Mouse (Mus musculus) kidney, adult 11 months (tissue): ENCODE results near the gene Hmcn1.

Experiments used
- DNase-seq: peaks from one replicate; pipeline ENCODE4 v3.0.0; 2022

Hmcn1 gene

DNA sequence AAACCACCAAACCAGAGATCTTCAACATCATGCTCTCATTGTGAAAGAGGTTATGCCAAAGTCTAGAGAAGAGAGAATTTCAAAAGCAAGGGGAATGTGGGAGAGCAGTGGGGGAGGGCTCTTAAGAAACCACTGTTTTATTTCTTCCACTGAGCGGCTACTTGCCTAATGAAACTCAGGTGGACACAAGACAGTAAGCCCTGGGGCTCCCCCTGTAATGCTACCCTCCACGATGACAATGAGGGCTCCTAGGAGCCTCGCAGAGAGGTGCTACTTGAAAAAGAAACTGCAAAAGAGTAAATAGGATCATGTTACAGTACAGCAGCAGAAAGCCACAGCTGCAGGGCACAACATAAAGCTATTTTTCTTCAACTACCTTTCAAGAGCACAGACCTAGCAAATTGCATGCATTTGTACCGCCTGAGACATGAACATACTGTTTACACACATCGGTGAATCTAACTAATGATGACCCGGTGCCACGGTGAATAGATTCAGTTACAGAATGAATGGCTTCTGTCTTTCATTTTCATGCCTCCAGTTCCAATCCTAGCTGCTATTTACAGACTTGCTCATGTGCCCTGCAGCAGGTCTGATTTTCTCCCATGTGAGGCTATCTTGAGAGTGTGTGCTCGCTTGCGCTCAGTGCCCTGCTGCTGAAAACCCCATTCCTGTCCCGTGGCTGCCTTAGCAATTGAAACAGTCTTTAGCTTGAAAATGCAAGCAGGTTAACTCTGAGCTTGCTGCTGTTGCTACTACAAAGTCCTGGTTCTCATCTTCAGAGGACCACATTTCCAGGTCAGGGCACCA, 1.3 kb downstream of the Hmcn1 start:
- DNase-seq = no peak

DNA sequence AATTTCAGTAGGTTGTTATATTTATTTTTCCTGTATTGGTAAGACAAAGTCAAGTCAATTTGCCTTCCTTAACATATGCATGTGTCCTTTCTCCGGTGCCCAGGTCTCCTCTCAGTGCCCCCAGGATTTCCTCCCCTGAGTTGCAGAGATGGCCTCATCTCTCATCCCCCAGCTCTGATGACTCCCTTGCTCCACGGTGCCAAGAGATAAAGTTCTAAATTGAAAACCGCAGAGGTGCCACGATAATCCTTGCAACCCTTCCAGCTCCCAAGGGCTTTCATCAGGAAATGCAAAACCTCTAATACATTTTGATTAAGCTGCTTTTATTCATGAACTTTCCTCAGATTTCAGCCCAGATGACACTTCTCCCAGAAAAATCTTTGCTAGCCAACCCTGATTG, 8.3 kb downstream of the Hmcn1 start:
- DNase-seq = no peak

DNA sequence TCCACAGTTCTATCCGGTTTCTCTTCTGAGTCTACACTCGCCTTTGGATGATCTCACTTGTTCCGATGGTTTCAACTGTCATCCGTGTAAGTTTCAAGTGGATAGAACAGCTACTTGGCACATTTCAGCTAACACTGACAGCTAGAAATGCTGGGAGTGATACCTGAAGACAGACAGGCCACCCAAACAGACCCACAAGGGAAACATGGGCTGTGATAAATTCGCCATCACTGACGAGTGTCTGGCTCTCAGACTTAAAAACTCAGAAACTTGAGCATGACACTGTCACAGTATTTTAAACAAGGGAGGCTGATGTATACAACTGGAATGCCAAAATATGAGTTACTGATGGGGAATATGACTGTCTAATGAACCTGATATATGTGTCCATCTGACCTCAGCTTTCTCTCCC, 9.1 kb downstream of the Hmcn1 start:
- DNase-seq = no peak

DNA sequence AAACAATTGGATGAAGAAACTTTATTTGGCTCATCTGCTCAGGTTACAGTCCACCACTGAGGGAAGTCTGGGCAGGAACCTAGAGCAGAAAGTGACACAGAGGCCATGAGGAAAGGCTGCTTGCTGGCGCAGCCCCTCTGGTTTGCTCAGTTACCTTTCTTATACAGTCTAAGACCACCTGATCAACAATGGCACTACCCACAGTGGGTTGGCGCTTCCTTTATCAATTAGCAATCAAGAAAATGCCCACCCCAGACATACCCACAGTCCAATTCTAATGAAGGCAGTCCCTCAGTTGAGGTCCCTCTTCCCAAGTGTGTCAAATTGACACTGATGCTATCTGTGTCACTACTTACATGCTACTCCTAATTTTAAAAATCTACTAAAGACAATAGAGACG, 14.6 kb downstream of the Hmcn1 start:
- DNase-seq = no peak

DNA sequence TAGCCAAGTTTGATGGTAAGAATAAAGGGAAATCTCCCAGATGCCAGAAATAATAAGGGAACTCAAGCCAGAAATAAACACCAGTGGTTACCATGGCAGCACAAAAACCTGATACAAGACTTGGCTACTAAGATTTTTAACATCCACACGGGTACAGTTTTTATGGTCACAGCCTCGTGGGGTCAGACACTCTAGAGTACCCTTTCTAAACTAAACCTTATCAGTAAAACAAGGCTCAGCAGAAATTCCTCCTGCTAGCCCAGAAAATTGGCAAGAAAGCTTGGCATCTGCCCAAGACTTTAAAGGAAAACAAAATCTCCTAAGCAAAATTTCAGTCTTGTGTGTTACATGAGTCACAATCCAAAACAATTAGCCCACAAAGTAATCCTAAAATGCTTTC, 17.0 kb downstream of the Hmcn1 start:
- DNase-seq = no peak

DNA sequence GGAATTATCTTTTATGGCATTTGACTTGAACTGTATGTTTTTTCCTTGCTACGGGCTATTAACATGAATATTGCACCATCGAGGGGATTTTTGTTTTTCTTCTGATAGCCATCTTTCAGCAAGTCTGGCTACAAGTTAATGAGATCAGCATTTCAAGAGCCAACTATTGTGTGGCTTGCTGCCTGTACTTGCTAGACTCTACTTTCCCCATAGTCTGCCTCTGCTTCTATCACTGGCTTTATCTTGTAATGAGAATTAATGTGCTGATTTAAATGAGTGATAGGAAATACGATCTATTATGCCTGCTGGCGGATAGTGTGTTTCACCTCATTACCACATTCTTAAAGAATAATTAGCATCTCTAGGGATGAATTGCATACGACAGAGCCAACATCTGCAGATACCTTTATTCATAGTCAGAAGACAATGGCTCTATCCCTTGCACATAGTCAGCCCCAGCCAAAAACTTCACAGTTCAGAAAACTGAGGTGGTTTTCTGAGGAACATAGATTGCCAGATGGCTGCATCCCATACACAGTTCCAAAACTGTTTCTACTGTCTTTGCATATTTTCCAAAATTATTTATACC, 33.7 kb downstream of the Hmcn1 start:
- no peak for DNase-seq

DNA sequence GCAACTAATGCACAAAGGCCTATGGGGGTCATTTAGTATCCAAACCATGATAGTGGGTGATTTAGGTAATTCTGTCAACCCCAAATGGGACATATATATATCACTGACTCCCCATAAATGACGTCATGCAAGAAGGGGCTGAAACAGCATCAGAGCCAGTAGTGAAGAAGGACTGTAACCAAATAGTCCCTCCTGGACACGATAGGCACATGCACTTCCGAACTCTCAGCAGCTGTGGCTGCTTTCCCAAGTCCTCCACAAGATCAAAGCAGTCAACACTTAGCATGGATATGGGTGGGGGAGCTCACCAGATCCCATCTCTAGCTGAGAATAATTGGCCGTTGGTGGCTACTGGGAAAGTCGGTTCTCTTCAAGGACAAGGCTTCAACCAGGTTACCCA, 42.2 kb downstream of the Hmcn1 start:
- DNase-seq = no peak

DNA sequence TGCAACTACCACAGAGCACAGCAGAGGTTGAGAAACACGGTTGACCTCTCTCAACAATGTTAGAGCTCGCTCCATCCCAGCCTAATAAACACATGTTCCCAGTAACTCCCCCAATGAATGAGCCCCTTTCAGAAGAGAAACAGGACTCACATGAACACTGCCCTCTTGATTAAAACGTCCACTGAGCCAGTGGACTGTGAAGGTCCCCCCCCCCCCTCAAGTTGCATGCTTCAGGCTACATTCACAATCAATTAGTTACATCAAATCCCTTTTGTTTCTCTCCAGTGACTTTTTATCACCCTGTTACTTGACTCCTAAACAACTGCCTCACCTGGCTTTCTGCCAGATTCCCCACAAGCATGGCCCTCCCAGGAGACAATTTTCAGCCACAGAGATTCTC, 43.2 kb downstream of the Hmcn1 start:
- no peak for DNase-seq

DNA sequence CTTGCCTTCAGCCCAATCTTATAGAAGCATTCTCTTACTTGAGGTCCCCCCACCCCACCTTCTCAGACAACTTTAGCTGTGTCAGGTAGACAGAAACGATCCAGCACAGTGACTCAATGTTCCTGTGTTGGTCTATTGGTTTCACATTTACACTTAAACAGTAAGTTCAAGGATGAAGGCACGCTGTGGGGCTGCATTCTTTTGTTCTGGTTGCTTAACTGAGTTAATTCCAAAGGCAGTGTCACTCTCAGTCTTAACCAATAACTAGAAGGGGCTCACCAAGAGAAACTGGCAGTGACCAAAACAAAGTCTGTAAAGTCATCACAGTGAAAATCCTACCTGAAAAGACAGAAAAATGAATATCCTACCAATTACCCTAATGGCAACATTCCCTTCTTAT, 44.3 kb downstream of the Hmcn1 start:
- DNase-seq = no peak

DNA sequence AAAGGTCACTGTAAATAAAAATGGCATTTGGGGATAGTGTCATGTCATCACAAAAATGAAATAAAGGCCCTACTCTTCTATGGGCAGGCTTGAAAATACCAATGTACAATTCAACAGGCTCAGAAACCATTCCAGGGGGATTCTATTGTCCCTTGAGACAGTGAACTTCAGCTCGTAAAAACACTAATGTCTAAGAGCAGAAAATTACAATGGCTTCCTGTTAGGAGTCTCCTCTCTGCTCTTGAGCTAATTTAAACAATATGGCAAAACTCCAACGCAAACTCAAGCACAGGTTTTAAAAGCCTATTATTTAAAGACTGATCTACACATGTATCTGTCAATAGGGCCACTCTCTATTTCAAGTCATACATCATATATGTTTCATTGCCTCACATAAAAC, 49.6 kb downstream of the Hmcn1 start:
- DNase-seq = no peak

DNA sequence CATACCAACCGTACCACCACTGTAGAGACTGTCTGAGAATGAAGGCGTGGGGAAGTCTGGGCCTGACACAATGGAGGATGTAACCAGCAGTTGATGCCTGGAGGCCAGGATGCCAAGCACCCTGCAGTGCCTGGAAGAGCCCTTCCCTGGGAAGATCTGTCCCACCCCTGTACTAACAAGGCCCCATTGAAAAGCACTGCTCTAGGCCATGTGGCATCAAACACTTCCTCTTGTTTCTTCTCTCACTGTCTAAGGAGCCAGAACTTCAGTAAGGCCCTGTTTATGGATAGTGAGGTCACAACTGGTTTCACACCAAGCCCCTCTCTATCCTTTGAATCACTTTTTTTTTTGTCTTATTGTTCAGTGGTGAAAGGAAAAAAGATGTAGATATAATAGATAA, 51.1 kb downstream of the Hmcn1 start:
- DNase-seq = no peak

DNA sequence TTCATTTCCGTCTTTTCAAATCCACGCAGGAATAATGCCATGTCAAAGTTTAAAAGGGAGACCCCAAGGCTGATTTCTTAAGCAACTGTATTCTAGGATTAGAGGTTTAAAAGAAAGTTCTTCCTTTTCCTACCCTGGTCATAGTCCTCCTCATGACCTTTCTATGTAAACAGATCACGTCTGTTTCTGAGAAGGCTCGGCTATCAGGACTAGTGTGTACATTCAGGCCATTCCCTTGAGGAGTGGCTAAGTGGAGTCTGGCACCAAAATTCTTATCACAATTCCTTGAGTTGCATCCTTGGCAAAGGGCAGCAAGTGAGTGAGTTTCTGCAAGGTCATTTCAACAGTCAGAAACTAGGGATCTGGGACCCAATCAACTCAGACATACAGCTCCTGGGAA, 56.4 kb downstream of the Hmcn1 start:
- no peak for DNase-seq

DNA sequence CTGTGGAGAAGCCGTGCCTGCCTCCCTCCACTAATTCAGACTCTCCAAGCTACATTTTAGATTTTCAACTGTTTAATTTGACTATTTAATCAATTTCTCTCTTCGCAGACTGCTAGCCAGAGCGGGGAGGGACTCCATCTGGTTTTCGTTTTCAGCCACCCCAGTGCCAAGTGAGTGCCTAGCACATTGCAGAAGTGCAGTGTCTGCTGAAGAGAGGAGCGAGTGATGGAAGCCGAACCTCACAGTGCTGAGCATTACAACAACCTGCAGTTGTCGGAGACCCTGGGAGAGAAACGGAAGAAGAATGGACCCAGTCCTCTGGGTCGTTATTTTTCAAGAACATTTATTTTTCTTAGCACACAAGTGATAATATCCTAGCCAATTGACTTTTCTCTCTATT, 59.6 kb downstream of the Hmcn1 start:
- no peak for DNase-seq

DNA sequence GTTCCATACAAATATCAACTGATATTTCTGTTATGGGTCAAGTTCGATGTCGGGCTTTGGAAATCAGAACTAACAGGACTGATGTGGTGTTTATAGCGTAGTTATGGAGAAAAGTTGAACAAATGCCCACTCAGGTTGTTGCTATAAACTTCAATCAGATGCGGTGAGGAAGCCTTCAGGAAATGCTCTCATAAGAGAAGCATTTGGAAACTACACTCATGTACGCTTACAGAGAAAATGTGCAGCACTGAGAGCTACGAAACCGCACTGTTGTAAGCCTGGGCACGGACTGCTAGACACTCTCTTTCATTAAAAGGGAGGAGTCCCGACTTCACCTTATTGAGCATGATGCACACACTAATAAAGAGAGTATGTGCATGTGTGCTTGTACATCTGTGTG, 72.4 kb downstream of the Hmcn1 start:
- no peak for DNase-seq

DNA sequence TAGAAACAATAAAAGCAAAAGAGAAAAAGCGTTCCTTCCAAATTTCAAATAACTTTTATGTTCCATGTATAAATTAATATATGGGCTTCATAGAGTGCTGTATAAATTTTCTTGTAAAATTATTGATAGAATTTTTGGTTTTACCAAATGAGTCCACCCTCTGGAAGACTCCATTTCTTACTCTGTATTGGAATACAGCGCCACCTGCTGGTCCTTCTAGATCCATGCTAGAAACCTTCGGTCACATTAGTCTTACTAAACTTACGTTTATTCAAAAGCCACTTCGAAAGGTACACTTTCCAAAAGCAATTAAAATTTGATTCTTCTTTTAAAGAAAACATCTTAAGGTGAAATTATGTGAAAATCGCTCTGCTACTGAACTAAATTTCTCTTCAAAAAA, 73.0 kb downstream of the Hmcn1 start:
- peak; percentile 16 for DNase-seq

DNA sequence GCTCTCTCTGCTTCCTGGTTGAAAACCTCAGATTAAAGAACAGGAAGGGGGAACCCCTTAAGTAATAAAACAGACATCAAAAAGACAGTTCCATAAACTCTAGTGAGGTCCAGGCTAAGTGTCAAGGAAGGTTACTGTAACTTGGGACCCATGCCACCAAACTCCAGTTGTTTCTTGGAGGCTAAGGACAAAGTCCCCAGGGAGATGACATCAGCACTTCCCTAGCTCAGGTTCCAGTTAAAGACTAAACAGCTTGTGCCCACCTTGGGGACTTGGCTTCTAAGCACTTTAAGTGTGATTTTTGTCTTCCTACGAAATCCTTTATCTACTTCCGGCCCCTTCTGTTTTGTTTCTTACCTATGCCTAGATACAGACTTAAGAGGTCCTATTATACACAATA, 78.3 kb downstream of the Hmcn1 start:
- DNase-seq = no peak

DNA sequence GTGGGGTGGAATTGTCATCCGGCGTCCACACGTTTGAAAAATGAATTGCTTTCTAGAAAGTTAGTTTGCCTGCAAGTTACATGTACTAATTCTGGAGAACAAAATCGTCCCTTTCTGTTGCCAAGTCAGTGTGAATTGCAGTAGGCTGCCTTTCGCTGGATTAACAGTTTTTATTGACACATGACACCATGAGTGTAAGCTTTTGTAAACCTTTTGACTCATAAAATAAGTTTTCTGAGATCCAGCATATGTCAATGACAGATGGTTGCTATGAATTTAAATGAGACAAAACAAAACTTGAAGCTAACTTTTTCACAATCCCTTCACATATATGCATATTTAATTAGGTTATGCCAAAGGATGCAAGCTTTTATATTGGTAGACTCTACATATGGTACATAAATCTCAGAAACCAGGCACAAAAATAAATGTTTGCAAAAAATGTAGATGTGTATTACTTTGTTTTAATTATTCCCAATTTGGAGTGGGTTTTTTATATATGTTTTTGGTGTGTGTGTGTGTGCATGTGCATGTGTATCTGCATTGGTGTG, 79.6 kb downstream of the Hmcn1 start:
- no peak for DNase-seq

DNA sequence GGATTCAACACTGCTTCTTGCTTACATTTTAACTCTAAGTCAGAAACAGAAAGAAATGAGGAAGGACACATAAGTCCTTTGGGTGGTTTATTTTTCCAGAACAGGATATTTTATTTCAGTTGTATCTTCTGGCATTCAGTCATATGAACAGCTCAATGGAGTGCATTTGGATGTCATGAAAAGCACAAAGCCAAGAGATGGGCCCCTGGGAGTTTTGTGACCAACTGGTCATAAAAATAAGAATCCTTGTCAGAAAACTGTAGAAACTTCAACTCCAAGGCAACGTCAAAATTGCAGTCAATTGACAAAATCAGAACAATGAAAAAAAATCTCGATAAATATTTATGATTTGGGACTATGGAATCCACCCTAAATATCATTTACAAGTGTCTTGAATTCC, 83.6 kb downstream of the Hmcn1 start:
- no peak for DNase-seq

DNA sequence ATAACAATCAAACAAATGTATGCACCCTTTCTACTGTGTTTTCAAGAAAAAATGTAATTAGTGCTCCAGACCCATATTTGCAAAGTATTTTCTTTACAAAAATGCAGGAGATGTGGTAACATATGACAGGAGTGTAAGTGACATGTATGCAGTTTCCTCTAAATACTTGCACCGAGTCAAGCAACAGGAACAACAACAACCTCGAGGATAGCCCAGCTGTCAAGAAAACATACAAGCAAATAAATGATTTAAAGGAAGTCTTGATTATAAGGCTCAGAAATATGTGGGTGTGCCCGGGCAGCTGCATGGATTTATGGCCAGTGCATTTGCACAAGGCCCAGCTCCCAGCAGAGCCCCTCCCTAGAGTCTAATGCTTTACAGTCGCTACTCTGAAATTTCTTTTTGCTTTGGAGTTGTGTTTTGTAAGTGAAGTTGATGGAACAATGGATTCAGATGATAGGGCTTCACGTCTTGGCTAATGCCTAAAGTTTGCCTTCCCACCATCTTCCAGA, 99.5 kb downstream of the Hmcn1 start:
- DNase-seq = no peak

DNA sequence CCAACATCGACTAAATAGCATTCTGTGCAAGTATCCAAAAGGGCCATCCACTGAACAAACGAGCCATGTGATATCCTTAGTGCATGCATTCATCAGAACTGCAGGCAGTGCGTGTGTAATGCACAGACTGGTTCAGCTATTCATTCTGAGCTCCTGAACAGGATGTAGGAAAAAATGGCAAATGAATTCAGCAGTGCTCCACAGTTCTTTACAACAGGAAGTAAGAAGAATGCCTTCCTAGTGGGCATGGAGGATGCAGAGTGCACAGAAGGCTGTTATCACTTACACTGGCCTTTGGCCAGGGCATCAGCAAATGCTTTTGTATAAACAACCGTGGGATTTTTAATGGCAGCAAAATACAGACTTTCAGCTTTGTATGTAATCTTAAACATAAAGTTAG, 103.2 kb downstream of the Hmcn1 start:
- no peak for DNase-seq

DNA sequence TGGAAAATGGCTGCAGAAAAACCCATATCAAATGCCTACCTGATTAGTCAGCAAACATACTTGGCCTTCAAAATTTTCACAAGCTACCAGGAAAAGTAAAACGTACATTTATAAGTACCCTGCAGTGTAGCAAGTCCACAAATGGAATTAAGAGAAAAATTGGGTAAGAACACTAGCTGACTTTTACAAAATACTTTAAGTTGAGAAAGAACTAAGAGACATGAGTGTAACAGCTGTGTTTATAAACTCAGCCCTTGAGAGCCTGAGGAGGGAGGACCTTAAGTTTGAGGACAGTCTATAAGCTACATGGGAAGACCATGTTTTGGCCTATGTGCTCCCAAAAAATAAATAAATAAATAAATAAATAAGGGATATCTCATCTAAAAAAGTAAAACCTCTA, 107.0 kb downstream of the Hmcn1 start:
- DNase-seq = no peak

DNA sequence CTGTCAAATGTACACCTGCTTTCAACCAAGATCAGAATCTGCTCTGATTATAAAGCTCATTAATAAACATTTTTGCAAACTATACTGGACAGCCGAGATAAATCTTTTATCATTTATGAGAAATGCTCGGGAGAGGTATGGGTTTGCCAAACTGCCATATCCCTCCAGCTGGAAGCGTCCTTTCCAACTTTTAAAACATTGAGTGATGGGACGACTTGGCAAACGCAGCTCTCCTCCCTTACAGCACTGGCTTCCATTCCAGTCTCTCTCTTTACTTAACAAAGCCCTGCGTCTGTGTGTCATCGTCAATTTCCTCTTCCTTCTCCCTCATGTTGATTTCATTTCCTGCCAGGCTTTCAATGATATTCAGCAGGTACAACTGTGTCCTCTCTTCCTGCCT, 114.8 kb downstream of the Hmcn1 start:
- DNase-seq = no peak

DNA sequence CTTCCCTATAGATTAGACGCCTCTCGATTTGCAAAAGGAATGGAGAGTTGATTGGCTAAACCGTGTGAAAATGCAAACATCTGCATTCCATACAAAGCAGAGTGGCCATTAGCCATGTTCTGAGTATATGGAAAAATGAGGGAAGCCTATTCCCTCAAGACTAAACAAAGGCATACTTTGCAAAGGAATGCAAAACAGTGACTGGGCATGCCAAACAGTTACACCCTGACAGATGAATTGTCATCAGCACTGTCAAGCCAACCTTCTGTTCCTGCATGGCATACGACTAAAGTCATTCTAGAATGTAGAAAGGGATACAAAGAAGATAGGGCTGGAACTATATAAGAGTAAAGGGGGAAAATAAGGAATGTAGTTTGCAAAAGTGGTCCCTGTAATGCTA, 115.3 kb downstream of the Hmcn1 start:
- no peak for DNase-seq

DNA sequence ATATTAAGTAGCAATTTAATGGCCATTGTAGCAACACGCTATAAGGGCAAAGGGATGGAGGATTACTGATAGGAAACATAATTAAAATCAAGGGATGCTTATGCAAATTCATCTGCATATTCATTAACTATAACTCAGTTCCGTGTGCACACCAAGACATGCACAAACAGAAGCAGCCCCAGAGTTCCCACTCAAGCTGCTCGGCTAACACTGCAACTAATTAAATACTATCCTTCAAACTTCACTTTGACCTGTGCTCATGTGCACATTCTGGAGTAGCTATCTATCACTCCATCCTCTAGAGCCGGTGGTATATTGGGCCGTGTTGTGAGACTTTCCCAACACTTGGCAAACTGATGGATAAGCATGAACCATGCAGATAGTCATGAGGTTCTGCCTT, 119.2 kb downstream of the Hmcn1 start:
- DNase-seq = no peak

DNA sequence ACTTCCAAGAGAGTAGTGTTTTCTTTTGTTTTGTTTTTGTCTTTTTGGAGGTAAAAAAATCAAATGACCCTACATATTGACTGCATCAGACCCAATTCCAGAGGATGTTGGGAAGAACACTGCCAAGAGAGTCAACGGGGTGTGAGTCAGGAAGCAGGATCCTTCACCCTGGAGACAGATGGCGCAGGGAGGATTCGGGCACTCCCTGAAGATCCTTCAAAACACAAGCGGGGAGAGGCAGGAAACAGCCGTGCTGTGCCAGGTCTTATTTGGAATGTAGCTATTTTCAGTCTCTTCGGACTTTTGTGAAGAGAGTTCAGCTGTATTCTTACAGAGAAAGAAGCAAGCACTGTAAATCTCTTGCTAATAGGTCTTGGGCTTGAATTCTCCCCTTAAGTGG, 120.0 kb downstream of the Hmcn1 start:
- peak; percentile 71 for DNase-seq
